ENCODE assay signal across 11 mouse cellular contexts in genomic region chr12:110436638-110437366, GRCm38 (mm10). TPM values are rescaled to one million over a fixed set of nuclear protein-coding genes. Genes with fewer than 3 reads are reported as not detected.
DNase-seq lines count a peak whose midpoint lies in the region; ATAC-seq and TF ChIP-seq lines count a peak whose summit lies in the region.
"Had no signal": no experiment of that assay in that cellular context is flagged by ENCODE, and none has a peak within 500 bp of the region (broad histone marks: within the 10 kb centered on the region; RNA-seq: fewer than 3 reads in every experiment).

No protein-coding gene starts in this region.

- H3K4me2 ChIP-seq in heart, postnatal 0 days (ENCODE audit: low read depth, low read length), result no peak overlapping the region
- H3K4me2 ChIP-seq in CH12.LX (ENCODE audit: insufficient read depth, low read depth, poor library complexity, severe bottlenecking), result no peak overlapping the region
- no peak overlapping the region for H3K4me2 ChIP-seq in intestine, postnatal 0 days (replicated peaks; ENCODE audit: low read depth)
- H3K4me2 ChIP-seq: hindbrain, embryonic 14.5 days had no signal

- H3K27me3 ChIP-seq in heart, postnatal 0 days (ENCODE audit: control insufficient read depth, insufficient read depth, low read length), result 0 out of 2 replicates have a peak, but pooled peaks cover 5% of the 10 kb centered on the region
- H3K27me3 ChIP-seq in CH12.LX (replicated peaks), result peaks cover 27% of the 10 kb centered on the region
- H3K27me3 ChIP-seq in intestine, postnatal 0 days (replicated peaks; ENCODE audit: control insufficient read depth, insufficient read depth, low read length), result no peaks in the 10 kb centered on the region

- H3K9me3 ChIP-seq in heart, postnatal 0 days (replicated peaks; ENCODE audit: control insufficient read depth, low read length), result no peaks in the 10 kb centered on the region
- peaks cover 15% of the 10 kb centered on the region for H3K9me3 ChIP-seq in CH12.LX (replicated peaks; ENCODE audit: low read length)
- H3K9me3 ChIP-seq in intestine, postnatal 0 days (ENCODE audit: control insufficient read depth), result no peaks in the 10 kb centered on the region

- ATAC-seq in heart, postnatal 0 days (ENCODE audit: insufficient read depth, low read depth), result no peak
- ATAC-seq in intestine, postnatal 0 days, result peak; percentile 14; the same call in 1 of the 2 replicates
- 0 out of 2 replicates have a peak, but pooled peaks have one; percentile 6 for ATAC-seq in megakaryocyte-erythroid progenitor cell, adult 5-6 weeks (replicated peaks; ENCODE audit: low FRiP score, low TSS enrichment, poor library complexity, severe bottlenecking)
- ATAC-seq: Patski had no signal

- intact Hi-C loops in heart, postnatal 36 days (cut with DNase I), result no loop called here

- TF ChIP-seq CTCF in heart, postnatal 0 days (IDR thresholded peaks at IDR 0.05; ENCODE audit: low read depth), result no peak
- no peak for TF ChIP-seq CTCF in CH12.LX (conservative IDR thresholded peaks at IDR 0.05 in 1 of 2, IDR thresholded peaks at IDR 0.05 in 1 of 2; ENCODE audit: low read depth in 2 of 2, low read length in 2 of 2)
- no peak for TF ChIP-seq CTCF in intestine, postnatal 0 days (IDR thresholded peaks at IDR 0.05; ENCODE audit: low read depth)

- no peak overlapping the region for H3K4me3 ChIP-seq in heart, postnatal 0 days (ENCODE audit: low read depth, low read length)
- H3K4me3 ChIP-seq in CH12.LX (replicated peaks in 1 of 3; ENCODE audit: low read depth in 2 of 3, low read length in 2 of 3, poor library complexity in 1 of 3), result no peak overlapping the region
- no peak overlapping the region for H3K4me3 ChIP-seq in intestine, postnatal 0 days (ENCODE audit: low read depth, low read length)

- no peak for TF ChIP-seq RAD21 in CH12.LX (IDR thresholded peaks at IDR 0.05; ENCODE audit: low read depth, low read length)

- H3K27ac ChIP-seq in heart, postnatal 0 days (ENCODE audit: low read depth), result no peak overlapping the region
- H3K27ac ChIP-seq in CH12.LX (ENCODE audit: insufficient read depth, low read depth), result no peak overlapping the region
- H3K27ac ChIP-seq in intestine, postnatal 0 days (ENCODE audit: low read depth, low read length), result peak overlapping the region; percentile 77
- H3K27ac ChIP-seq: hindbrain, embryonic 14.5 days had no signal

- H3K9ac ChIP-seq in heart, postnatal 0 days (replicated peaks; ENCODE audit: low read depth, low read length), result no peak overlapping the region
- no peak overlapping the region for H3K9ac ChIP-seq in CH12.LX (ENCODE audit: insufficient read depth, low read depth)
- no peak overlapping the region for H3K9ac ChIP-seq in intestine, postnatal 0 days (ENCODE audit: low read depth, low read length)
- H3K9ac ChIP-seq: hindbrain, embryonic 14.5 days had no signal

- TF ChIP-seq POLR2A in CH12.LX (IDR thresholded peaks at IDR 0.05; ENCODE audit: low read depth, low read length), result no peak

- WGBS in heart, postnatal 0 days, result 41% methylated on average over 9 of the region's 9 CpGs
- WGBS in intestine, postnatal 0 days, result 37% methylated on average over 9 of the region's 9 CpGs

- dilution Hi-C loops in CH12.LX (cut with MboI; ENCODE audit: extremely low pct_ligation_motif_present, extremely low pct_unique_long_range_greater_than_20kb, low sequenced_read_pairs), result no loop called here

- no peak for TF ChIP-seq EP300 in heart, postnatal 0 days (IDR thresholded peaks at IDR 0.05; ENCODE audit: low read depth)
- no peak for TF ChIP-seq EP300 in CH12.LX (IDR thresholded peaks at IDR 0.05; ENCODE audit: low read length)

- in situ Hi-C loops in CH12.LX (cut with MboI; ENCODE audit: low pct_ligation_motif_present, low pct_unique_long_range_greater_than_20kb, low sequenced_read_pairs), result no loop called here

- H3K36me3 ChIP-seq in heart, postnatal 0 days (replicated peaks; ENCODE audit: control insufficient read depth, insufficient read depth, low read length), result no peaks in the 10 kb centered on the region
- H3K36me3 ChIP-seq in CH12.LX (replicated peaks in 1 of 2; ENCODE audit: control insufficient read depth in 1 of 2, insufficient read depth in 1 of 2, low read length in 1 of 2), result no peaks in the 10 kb centered on the region
- H3K36me3 ChIP-seq in intestine, postnatal 0 days (ENCODE audit: control insufficient read depth, insufficient read depth), result no peaks in the 10 kb centered on the region

- no peaks in the 10 kb centered on the region for H3K4me1 ChIP-seq in heart, postnatal 0 days (ENCODE audit: control insufficient read depth, insufficient read depth)
- H3K4me1 ChIP-seq in CH12.LX (ENCODE audit: control insufficient read depth in 1 of 2, insufficient read depth in 2 of 2), result peaks cover 23 to 27% of the 10 kb centered on the region in 2 experiments
- no peaks in the 10 kb centered on the region for H3K4me1 ChIP-seq in intestine, postnatal 0 days (replicated peaks; ENCODE audit: control insufficient read depth, insufficient read depth, low read length)

- H3K79me2 ChIP-seq in CH12.LX (replicated peaks; ENCODE audit: control insufficient read depth, extremely low read depth, insufficient read depth, poor library complexity, severe bottlenecking), result no peaks in the 10 kb centered on the region

- DNase-seq in heart, postnatal 0 days (ENCODE audit: low spot score), result peak; percentile 5
- no peak for DNase-seq in heart, postnatal 36 days
- no peak for DNase-seq in CH12.LX (ENCODE audit: extremely low read depth)
- no peak for DNase-seq in testis, postnatal 14 days (ENCODE audit: low spot score)
- DNase-seq in thymus, postnatal 25 days, result no peak
- no peak for DNase-seq in adrenal gland, adult (ENCODE audit: inconsistent age in 2 of 2, low spot score in 1 of 2)
- DNase-seq: adrenal gland, postnatal 36 days had no signal

TF ChIP-seq in CH12.LX, 34 proteins besides CTCF, POLR2A, EP300 and RAD21:
- peak; percentile 78; the same call in 1 of the 2 replicates for TF ChIP-seq MAX (IDR thresholded peaks at IDR 0.05; ENCODE audit: low read length)
- peak; percentile 59; the same call in 1 of the 2 replicates for TF ChIP-seq MYC (IDR thresholded peaks at IDR 0.05; ENCODE audit: low read depth, low read length)
- TF ChIP-seq SIN3A (IDR thresholded peaks at IDR 0.05; ENCODE audit: low read length), result no peak
- TF ChIP-seq ELF1 (IDR thresholded peaks at IDR 0.05; ENCODE audit: low read depth, low read length), result peak; percentile 74
- peak; percentile 9; the same call in 1 of the 2 replicates for TF ChIP-seq HCFC1 (IDR thresholded peaks at IDR 0.05; ENCODE audit: low read depth, low read length)
- peak; percentile 31; the same call in 1 of the 2 replicates for TF ChIP-seq ETS1 (conservative IDR thresholded peaks at IDR 0.05; ENCODE audit: low read depth, low read length)
- 0 out of 2 replicates have a peak, but pooled peaks have one; percentile 32 for TF ChIP-seq MEF2A (IDR thresholded peaks at IDR 0.05; ENCODE audit: borderline replicate concordance, low read depth, low read length)
- TF ChIP-seq BHLHE40 (IDR thresholded peaks at IDR 0.05; ENCODE audit: low read depth, low read length), result peak; percentile 84
- no peak for TF ChIP-seq MXI1 (IDR thresholded peaks at IDR 0.05; ENCODE audit: low read depth, low read length)

RNA-seq across cellular contexts. Expression of gene Ppp2r5c, which starts 10.1 kb away (rescaled TPM):
- 103 and 104 TPM in 2 replicates for total RNA-seq in heart, postnatal 0 days (2014; rRNA removed; ENCODE audit: low replicate concordance)
- 108 and 118 TPM in 2 replicates for polyA plus RNA-seq in heart, postnatal 0 days (2015; fragmentation: Nextera tagmentation; extraction: Ambion mirVana)
- total RNA-seq in heart, postnatal 36 days (2021), result 10 to 100 TPM; 94.4 to 96.6 TPM
- total RNA-seq in CH12.LX (2012; rRNA removed), result 67.2 and 71.6 TPM in 2 replicates
- total RNA-seq in CH12.LX (2014; rRNA removed), result 111 and 122 TPM in 2 replicates
- polyA plus RNA-seq in CH12.LX (2012; ENCODE audit: insufficient read length, low read depth), result 78.5 and 97.7 TPM in 2 replicates
- 138 and 143 TPM in 2 replicates for polyA plus RNA-seq in intestine, postnatal 0 days (2015; fragmentation: Nextera tagmentation; extraction: Ambion mirVana)
- 99.2 and 117 TPM in 2 replicates for total RNA-seq in megakaryocyte-erythroid progenitor cell, adult 5-6 weeks (2014; fragmentation: Nextera tagmentation)
- total RNA-seq in megakaryocyte-erythroid progenitor cell, adult 5-6 weeks (2017), result 223 and 234 TPM in 2 replicates
